Mouse (Mus musculus) liver, embryonic 16.5 days (tissue): ENCODE data around the gene Smim24. TPM values are rescaled to one million over a fixed set of nuclear protein-coding genes. Genes with fewer than 3 reads are reported as not detected.

ENCODE experiments used
- ATAC-seq: fragments of 200-750 bp; cut with Nextera tagmentation; 2 replicates; pipeline ENCODE4 v1.8.0; 2017; ENCODE audit warnings: low read depth, mild to moderate bottlenecking, moderate number of reproducible peaks, moderate library complexity
- H3K27ac ChIP-seq: fragments of 300-500 bp; sonication (generic); 2 replicates; pipeline ENCODE4 v1.5.1; 2014; ENCODE audit warnings: mild to moderate bottlenecking, low read length
- H3K27me3 ChIP-seq: fragments of 300-500 bp; sonication (generic); 2 replicates; pipeline ENCODE4 v1.6.1; 2014; ENCODE audit warnings: low read depth, low read length, mixed read lengths; ENCODE audit not compliant: control insufficient read depth, insufficient read depth
- H3K36me3 ChIP-seq: fragments of 300-500 bp; sonication (generic); 2 replicates; pipeline ENCODE4 v1.6.1; 2014; ENCODE audit warnings: mild to moderate bottlenecking; ENCODE audit not compliant: control insufficient read depth, insufficient read depth
- H3K4me1 ChIP-seq: fragments of 300-500 bp; sonication (generic); 2 replicates; pipeline ENCODE4 v1.6.1; 2014; ENCODE audit warnings: low read depth, low read length, mixed read lengths; ENCODE audit not compliant: control insufficient read depth
- H3K4me2 ChIP-seq: fragments of 300-500 bp; sonication (generic); 2 replicates; pipeline ENCODE4 v1.6.1; 2014; ENCODE audit warnings: low read depth, low read length, mixed read lengths
- H3K4me3 ChIP-seq: fragments of 300-500 bp; sonication (generic); 2 replicates; pipeline ENCODE4 v1.5.1; 2014; ENCODE audit warnings: low read depth, mild to moderate bottlenecking, low read length
- H3K9ac ChIP-seq: fragments of 300-500 bp; sonication (generic); 2 replicates; pipeline ENCODE4 v1.6.1; 2014; ENCODE audit warnings: low read depth, low read length
- H3K9me3 ChIP-seq: fragments of 300-500 bp; sonication (generic); replicated peaks from 2 replicates; pipeline ENCODE4 v1.6.1; 2016; ENCODE audit warnings: low read length; ENCODE audit not compliant: control insufficient read depth
- WGBS: fragments of 180-500 bp; shearing (Covaris S2); extraction: QIAGEN DNeasy Blood & Tissue Kit; methylation state at CpG from one replicate; pipeline ENCODE4 v1.1.7; 2014; ENCODE audit not compliant: insufficient replicate concordance; 5-methylcytosine and 5-hydroxymethylcytosine counted together
- polyA plus RNA-seq: library from polyadenylated mRNA; unstranded; fragments of >200 nt; fragmentation: Nextera tagmentation; extraction: Ambion mirVana; gene quantifications from 2 replicates; pipeline ENCODE4 v1.2.1, GENCODE M21; 2015

Smim24 gene
- polyA plus RNA-seq, 1 experiment from 2014 or later: 4.1 TPM

GRCm38 (mm10) chr10:81415146-81415545 lies 22.3 kb downstream of the Smim24 start:
- Histone ChIP-seq H3K27ac (no peak overlapping the region), H3K4me2 (no peak overlapping the region), H3K9me3 (no peaks in the 10 kb centered on the region), H3K27me3 (no peaks in the 10 kb centered on the region), H3K4me3 (no peak overlapping the region), H3K4me1 (peaks cover 52% of the 10 kb centered on the region), H3K36me3 (no peaks in the 10 kb centered on the region), H3K9ac (no peak overlapping the region)
- no peak for ATAC-seq
- 55% methylated on average over 5 of the region's 5 CpGs for WGBS

GRCm38 (mm10) chr10:81415549-81416310 lies 22.9 kb downstream of the Smim24 start:
- H3K9ac ChIP-seq: no peak overlapping the region
- WGBS: 57% methylated on average over 17 of the region's 17 CpGs
- H3K27ac ChIP-seq: no peak overlapping the region
- H3K4me2 ChIP-seq: no peak overlapping the region
- H3K36me3 ChIP-seq: no peaks in the 10 kb centered on the region
- ATAC-seq: no peak
- H3K9me3 ChIP-seq: no peaks in the 10 kb centered on the region
- H3K4me3 ChIP-seq: no peak overlapping the region
- no peaks in the 10 kb centered on the region for H3K27me3 ChIP-seq
- peaks cover 47% of the 10 kb centered on the region for H3K4me1 ChIP-seq

GRCm38 (mm10) chr10:81416581-81417226 lies 23.9 kb downstream of the Smim24 start:
- H3K9me3 ChIP-seq: no peaks in the 10 kb centered on the region
- WGBS: 4% methylated on average over 25 of the region's 26 CpGs
- peak overlapping the region; percentile 21 for H3K9ac ChIP-seq
- H3K27ac ChIP-seq: no peak overlapping the region
- ATAC-seq: peak; percentile 8
- peaks cover 40% of the 10 kb centered on the region for H3K4me1 ChIP-seq
- peak overlapping the region; percentile 70 for H3K4me2 ChIP-seq
- H3K36me3 ChIP-seq: no peaks in the 10 kb centered on the region
- H3K27me3 ChIP-seq: no peaks in the 10 kb centered on the region
- peak overlapping the region; percentile 47 for H3K4me3 ChIP-seq

DNA sequence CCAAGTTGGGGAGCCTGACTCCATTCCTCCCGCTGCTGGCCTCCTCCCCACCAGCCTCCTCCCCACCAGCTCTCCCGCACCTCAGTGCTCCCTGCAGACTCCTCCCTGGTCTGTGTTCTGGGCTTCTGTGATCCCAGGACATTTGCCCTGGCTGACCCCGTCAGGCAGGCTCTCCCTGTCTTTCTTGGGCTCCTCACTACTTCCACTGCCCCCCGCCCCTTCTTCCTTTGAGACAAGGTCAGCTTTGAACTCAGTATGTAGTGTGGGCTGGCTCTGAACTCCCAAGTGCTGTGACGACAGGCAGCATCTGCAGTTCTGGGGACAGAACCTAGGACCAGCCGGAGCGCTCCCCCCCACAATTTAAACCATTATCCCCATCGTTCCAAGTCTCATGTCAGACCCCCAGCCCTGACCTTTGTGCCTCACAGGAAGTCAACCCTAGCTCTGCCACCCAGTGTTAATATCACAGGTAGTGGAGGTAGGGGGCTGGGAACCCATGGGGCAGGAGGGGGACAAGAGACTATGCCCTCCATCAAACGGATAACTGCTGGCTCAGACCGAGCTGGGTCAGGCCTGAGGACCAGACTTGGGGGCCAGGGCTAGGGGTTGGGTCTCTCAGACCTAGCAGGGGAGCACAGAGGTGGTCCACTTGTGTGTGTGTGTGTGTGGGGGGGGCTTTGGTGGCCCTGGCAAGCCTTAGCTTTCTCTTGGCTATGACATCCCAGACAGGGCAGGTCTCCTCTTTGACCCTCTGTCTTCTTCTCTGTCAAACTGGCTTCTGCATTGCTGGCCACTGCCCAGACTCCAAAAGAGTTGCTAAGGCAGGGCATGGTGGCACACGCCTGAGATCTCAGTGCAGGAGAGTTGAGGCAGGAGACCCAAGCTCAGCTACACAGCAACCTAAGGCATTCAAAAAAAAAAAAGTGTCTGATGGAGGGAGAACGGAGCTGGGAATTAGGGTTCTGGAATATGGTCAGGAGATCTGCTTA lies 24.7 kb downstream of the Smim24 start:
- Histone ChIP-seq H3K9me3 (no peaks in the 10 kb centered on the region), H3K27ac (no peak overlapping the region), H3K36me3 (no peaks in the 10 kb centered on the region), H3K4me2 (peak overlapping the region; percentile 70), H3K4me3 (peak overlapping the region; percentile 47), H3K4me1 (peaks cover 32% of the 10 kb centered on the region), H3K9ac (peak overlapping the region; percentile 21), H3K27me3 (no peaks in the 10 kb centered on the region)
- ATAC-seq: no peak
- 47% methylated on average over 12 of the region's 12 CpGs for WGBS

GRCm38 (mm10) chr10:81418216-81419070 lies 25.6 kb downstream of the Smim24 start:
- Histone ChIP-seq H3K27ac (no peak overlapping the region), H3K27me3 (no peaks in the 10 kb centered on the region), H3K9ac (no peak overlapping the region), H3K36me3 (no peaks in the 10 kb centered on the region), H3K4me1 (peaks cover 23% of the 10 kb centered on the region), H3K9me3 (no peaks in the 10 kb centered on the region), H3K4me3 (no peak overlapping the region), H3K4me2 (no peak overlapping the region)
- no peak for ATAC-seq
- WGBS: 50% methylated on average over 11 of the region's 11 CpGs

DNA sequence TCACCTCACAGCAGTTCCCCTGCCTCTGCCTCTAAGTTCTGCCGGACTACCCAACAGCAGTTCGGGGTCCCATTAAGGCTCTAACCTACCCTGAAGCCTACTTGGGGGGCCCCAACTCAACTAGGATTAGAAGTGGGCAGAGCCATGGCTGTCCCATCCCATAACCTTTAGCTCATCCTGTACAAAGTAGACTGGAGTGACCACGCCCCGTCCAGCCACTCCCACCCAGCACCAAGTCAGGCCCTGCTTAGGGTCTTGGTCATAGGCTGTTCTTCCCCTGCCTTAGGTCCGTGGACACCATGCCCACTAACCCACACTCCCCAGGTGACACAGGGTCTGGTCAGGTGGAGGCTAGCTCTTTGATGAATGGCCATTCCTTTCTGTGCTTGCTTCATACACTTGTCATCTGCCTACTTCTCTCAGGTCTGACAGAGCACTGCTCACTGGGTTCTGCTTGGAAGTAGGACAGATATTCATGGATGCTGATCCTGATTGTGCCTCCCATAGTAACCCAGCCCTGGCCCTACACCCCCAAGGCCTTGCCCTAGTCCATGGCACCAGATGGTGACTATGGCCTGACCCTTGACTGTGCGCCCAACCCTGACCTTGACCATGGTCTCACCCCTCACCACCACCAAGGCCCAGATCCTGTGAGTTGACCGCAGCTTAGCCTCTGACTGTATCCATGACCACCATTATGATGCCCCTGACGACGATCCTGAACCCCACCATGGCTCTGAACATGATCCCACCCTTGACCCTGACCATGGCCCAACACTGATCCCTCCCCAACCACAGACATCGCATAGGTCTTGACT lies 26.5 kb downstream of the Smim24 start:
- Histone ChIP-seq H3K4me1 (peaks cover 17% of the 10 kb centered on the region), H3K9ac (no peak overlapping the region), H3K4me3 (no peak overlapping the region), H3K9me3 (no peaks in the 10 kb centered on the region), H3K4me2 (no peak overlapping the region), H3K27me3 (peaks cover 5% of the 10 kb centered on the region), H3K36me3 (no peaks in the 10 kb centered on the region), H3K27ac (no peak overlapping the region)
- 70% methylated on average over 10 of the region's 10 CpGs for WGBS
- no peak for ATAC-seq

DNA sequence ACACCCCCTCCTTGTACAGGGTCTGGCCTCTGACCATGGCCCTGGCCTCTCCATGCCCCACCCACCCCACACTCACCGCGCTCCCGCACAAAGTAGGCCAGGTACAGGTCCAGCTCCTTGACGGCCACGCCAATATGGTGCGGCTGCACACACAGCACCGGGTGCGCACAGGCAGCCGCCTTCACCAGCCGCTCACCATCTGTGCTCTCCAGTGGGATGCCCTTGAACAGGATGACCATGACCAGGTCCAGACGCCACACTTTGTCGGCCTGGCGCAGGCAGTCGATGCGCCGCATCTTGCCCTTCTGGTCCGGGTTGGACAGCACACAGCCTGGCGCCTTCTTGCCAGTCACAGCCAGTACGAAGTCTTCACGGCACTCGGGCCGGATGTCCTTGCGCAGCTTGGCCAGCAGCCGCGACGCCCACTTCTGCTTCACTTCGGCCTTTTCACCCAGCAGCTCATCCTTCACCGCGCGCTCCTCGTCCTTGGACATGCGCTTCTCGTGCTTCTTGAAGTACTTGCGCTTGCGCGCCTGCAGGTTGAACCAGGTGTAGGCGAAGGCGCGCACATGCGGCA lies 27.4 kb downstream of the Smim24 start:
- peaks cover 15% of the 10 kb centered on the region for H3K27me3 ChIP-seq
- no peak overlapping the region for H3K27ac ChIP-seq
- H3K4me3 ChIP-seq: no peak overlapping the region
- H3K9me3 ChIP-seq: no peaks in the 10 kb centered on the region
- no peak overlapping the region for H3K9ac ChIP-seq
- H3K4me2 ChIP-seq: no peak overlapping the region
- H3K36me3 ChIP-seq: no peaks in the 10 kb centered on the region
- WGBS: 86% methylated on average over 40 of the region's 40 CpGs
- H3K4me1 ChIP-seq: peaks cover 10% of the 10 kb centered on the region
- ATAC-seq: no peak
